Mouse (Mus musculus) intestine, embryonic 16.5 days (tissue): Measurements from ENCODE around the gene Rad51b. TPM values are rescaled to one million over a fixed set of nuclear protein-coding genes. Genes with fewer than 3 reads are reported as not detected.

ENCODE experiments used
- ATAC-seq: fragments of 200-750 bp; cut with Nextera tagmentation; 2 replicates; pipeline ENCODE4 v1.8.0; 2017; ENCODE audit warnings: moderate TSS enrichment, moderate library complexity
- H3K27ac ChIP-seq: fragments of 300-500 bp; sonication (generic); 2 replicates; pipeline ENCODE4 v1.5.1; 2014; ENCODE audit warnings: mild to moderate bottlenecking, low read length
- H3K27me3 ChIP-seq: fragments of 300-500 bp; sonication (generic); replicated peaks from 2 replicates; pipeline ENCODE4 v1.6.1; 2014; ENCODE audit warnings: low read length, control low read depth, mixed read lengths; ENCODE audit not compliant: control insufficient read depth, insufficient read depth
- H3K36me3 ChIP-seq: fragments of 300-500 bp; sonication (generic); 2 replicates; pipeline ENCODE4 v1.6.1; 2014; ENCODE audit warnings: low read length, control low read depth; ENCODE audit not compliant: control insufficient read depth, insufficient read depth
- H3K4me1 ChIP-seq: fragments of 300-500 bp; sonication (generic); 2 replicates; pipeline ENCODE4 v1.6.1; 2014; ENCODE audit warnings: low read length, control low read depth, mixed read lengths; ENCODE audit not compliant: control insufficient read depth, insufficient read depth
- H3K4me2 ChIP-seq: fragments of 300-500 bp; sonication (generic); 2 replicates; pipeline ENCODE4 v1.6.1; 2014; ENCODE audit warnings: low read depth, low read length, control low read depth
- H3K4me3 ChIP-seq: fragments of 300-500 bp; sonication (generic); 2 replicates; pipeline ENCODE4 v1.5.1; 2014; ENCODE audit warnings: mild to moderate bottlenecking, low read length
- H3K9ac ChIP-seq: fragments of 300-500 bp; sonication (generic); 2 replicates; pipeline ENCODE4 v1.6.1; 2014; ENCODE audit warnings: low read depth, low read length
- H3K9me3 ChIP-seq: fragments of 300-500 bp; sonication (generic); 2 replicates; pipeline ENCODE4 v1.6.1; 2016; ENCODE audit warnings: low read length, control low read depth; ENCODE audit not compliant: control insufficient read depth
- WGBS: fragments of 180-500 bp; shearing (Covaris S2); extraction: QIAGEN DNeasy Blood & Tissue Kit; methylation state at CpG from one replicate; pipeline ENCODE4 v1.1.7; 2014; 5-methylcytosine and 5-hydroxymethylcytosine counted together
- polyA plus RNA-seq: library from polyadenylated mRNA; unstranded; fragments of >200 nt; fragmentation: Nextera tagmentation; extraction: Ambion mirVana; gene quantifications from 2 replicates; pipeline ENCODE4 v1.2.1, GENCODE M21; 2015

The Rad51b gene
- polyA plus RNA-seq, 1 experiment from 2014 or later = 6.8 TPM

GRCm38 (mm10) chr12:79381489-79381888, 84.4 kb downstream of the Rad51b start:
- Histone ChIP-seq H3K9ac (no peak overlapping the region), H3K4me1 (peaks cover 19% of the 10 kb centered on the region), H3K27me3 (no peaks in the 10 kb centered on the region), H3K9me3 (no peaks in the 10 kb centered on the region), H3K4me2 (no peak overlapping the region), H3K4me3 (no peak overlapping the region), H3K27ac (no peak overlapping the region), H3K36me3 (no peaks in the 10 kb centered on the region)
- 72% methylated on average over 3 of the region's 3 CpGs for WGBS
- ATAC-seq = no peak

GRCm38 (mm10) chr12:79382416-79382815, 85.3 kb downstream of the Rad51b start:
- Histone ChIP-seq H3K4me1 (peaks cover 19% of the 10 kb centered on the region), H3K4me3 (no peak overlapping the region), H3K27ac (no peak overlapping the region), H3K27me3 (no peaks in the 10 kb centered on the region), H3K9me3 (no peaks in the 10 kb centered on the region), H3K4me2 (no peak overlapping the region), H3K9ac (no peak overlapping the region), H3K36me3 (no peaks in the 10 kb centered on the region)
- no peak for ATAC-seq
- WGBS = 51% methylated on average over 2 of the region's 2 CpGs

- Histone ChIP-seq H3K4me2 (no peak overlapping the region), H3K27me3 (no peaks in the 10 kb centered on the region), H3K27ac (peak overlapping the region; percentile 34; the same call in 1 of the 2 replicates), H3K9me3 (no peaks in the 10 kb centered on the region), H3K9ac (no peak overlapping the region), H3K4me1 (peaks cover 21% of the 10 kb centered on the region), H3K36me3 (no peaks in the 10 kb centered on the region), H3K4me3 (no peak overlapping the region)
- 48% methylated on average over 3 of the region's 3 CpGs for WGBS
- ATAC-seq = peak; percentile 50
Measured at GRCm38 (mm10) chr12:79383583-79383982, 86.5 kb downstream of the Rad51b start.

- peaks cover 21% of the 10 kb centered on the region for H3K4me1 ChIP-seq
- peak overlapping the region; percentile 26 for H3K4me2 ChIP-seq
- H3K9ac ChIP-seq = peak overlapping the region; percentile 41; the same call in 1 of the 2 replicates
- H3K4me3 ChIP-seq = no peak overlapping the region
- H3K27ac ChIP-seq = peak overlapping the region; percentile 92
- WGBS = 22% methylated on average over 9 of the region's 9 CpGs
- no peaks in the 10 kb centered on the region for H3K9me3 ChIP-seq
- H3K36me3 ChIP-seq = no peaks in the 10 kb centered on the region
- no peaks in the 10 kb centered on the region for H3K27me3 ChIP-seq
- peak; percentile 95 for ATAC-seq
Measured at GRCm38 (mm10) chr12:79384787-79385186, 87.7 kb downstream of the Rad51b start.

- Histone ChIP-seq H3K9ac (peak overlapping the region; percentile 41; the same call in 1 of the 2 replicates), H3K4me3 (no peak overlapping the region), H3K27ac (peak overlapping the region; percentile 92), H3K4me2 (peak overlapping the region; percentile 26), H3K27me3 (no peaks in the 10 kb centered on the region), H3K36me3 (no peaks in the 10 kb centered on the region), H3K9me3 (no peaks in the 10 kb centered on the region), H3K4me1 (peaks cover 21% of the 10 kb centered on the region)
- 42% methylated on average over 5 of the region's 5 CpGs for WGBS
- ATAC-seq = peak; percentile 83
Measured at GRCm38 (mm10) chr12:79385199-79385598, 88.1 kb downstream of the Rad51b start.

- WGBS = 53% methylated on average over 6 of the region's 6 CpGs
- Histone ChIP-seq H3K4me3 (no peak overlapping the region), H3K9me3 (no peaks in the 10 kb centered on the region), H3K36me3 (no peaks in the 10 kb centered on the region), H3K9ac (no peak overlapping the region), H3K27me3 (no peaks in the 10 kb centered on the region), H3K4me2 (no peak overlapping the region), H3K27ac (peak overlapping the region; percentile 50), H3K4me1 (peaks cover 21% of the 10 kb centered on the region)
- no peak for ATAC-seq
Measured at GRCm38 (mm10) chr12:79387886-79388285, 90.8 kb downstream of the Rad51b start.

GRCm38 (mm10) chr12:79389251-79389650, 92.2 kb downstream of the Rad51b start:
- no peak for ATAC-seq
- H3K4me3 ChIP-seq = no peak overlapping the region
- H3K9ac ChIP-seq = no peak overlapping the region
- peaks cover 14% of the 10 kb centered on the region for H3K4me1 ChIP-seq
- 95% methylated on average over 3 of the region's 3 CpGs for WGBS
- no peak overlapping the region for H3K27ac ChIP-seq
- H3K27me3 ChIP-seq = no peaks in the 10 kb centered on the region
- H3K4me2 ChIP-seq = no peak overlapping the region
- no peaks in the 10 kb centered on the region for H3K36me3 ChIP-seq
- no peaks in the 10 kb centered on the region for H3K9me3 ChIP-seq

GRCm38 (mm10) chr12:79389971-79390370, 92.9 kb downstream of the Rad51b start:
- Histone ChIP-seq H3K4me1 (peaks cover 10% of the 10 kb centered on the region), H3K27ac (no peak overlapping the region), H3K4me3 (no peak overlapping the region), H3K36me3 (no peaks in the 10 kb centered on the region), H3K9me3 (no peaks in the 10 kb centered on the region), H3K9ac (no peak overlapping the region), H3K27me3 (no peaks in the 10 kb centered on the region), H3K4me2 (no peak overlapping the region)
- ATAC-seq = no peak

- Histone ChIP-seq H3K27ac (no peak overlapping the region), H3K27me3 (no peaks in the 10 kb centered on the region), H3K4me2 (no peak overlapping the region), H3K4me1 (no peaks in the 10 kb centered on the region), H3K36me3 (no peaks in the 10 kb centered on the region), H3K9ac (no peak overlapping the region), H3K4me3 (no peak overlapping the region), H3K9me3 (no peaks in the 10 kb centered on the region)
- no peak for ATAC-seq
- WGBS = 64% methylated on average over 2 of the region's 2 CpGs
Measured at GRCm38 (mm10) chr12:79393636-79394035, 96.6 kb downstream of the Rad51b start.

- Histone ChIP-seq H3K27me3 (no peaks in the 10 kb centered on the region), H3K9ac (no peak overlapping the region), H3K27ac (no peak overlapping the region), H3K9me3 (no peaks in the 10 kb centered on the region), H3K4me2 (no peak overlapping the region), H3K36me3 (no peaks in the 10 kb centered on the region), H3K4me1 (no peaks in the 10 kb centered on the region), H3K4me3 (no peak overlapping the region)
- WGBS = 65% methylated on average over 3 of the region's 3 CpGs
- no peak for ATAC-seq
Measured at GRCm38 (mm10) chr12:79403992-79404391, 106.9 kb downstream of the Rad51b start.
